Mouse (Mus musculus) right cerebral cortex, postnatal 36 days (tissue): ENCODE results near the gene Cops3.

Source experiments
- DNase-seq, 2 experiments: peaks; one replicate each; pipeline ENCODE4 v3.0.0; 2022; ENCODE audit warnings: low spot score in 2 of 2, mixed read lengths in 1 of 2

Cops3 gene

DNA sequence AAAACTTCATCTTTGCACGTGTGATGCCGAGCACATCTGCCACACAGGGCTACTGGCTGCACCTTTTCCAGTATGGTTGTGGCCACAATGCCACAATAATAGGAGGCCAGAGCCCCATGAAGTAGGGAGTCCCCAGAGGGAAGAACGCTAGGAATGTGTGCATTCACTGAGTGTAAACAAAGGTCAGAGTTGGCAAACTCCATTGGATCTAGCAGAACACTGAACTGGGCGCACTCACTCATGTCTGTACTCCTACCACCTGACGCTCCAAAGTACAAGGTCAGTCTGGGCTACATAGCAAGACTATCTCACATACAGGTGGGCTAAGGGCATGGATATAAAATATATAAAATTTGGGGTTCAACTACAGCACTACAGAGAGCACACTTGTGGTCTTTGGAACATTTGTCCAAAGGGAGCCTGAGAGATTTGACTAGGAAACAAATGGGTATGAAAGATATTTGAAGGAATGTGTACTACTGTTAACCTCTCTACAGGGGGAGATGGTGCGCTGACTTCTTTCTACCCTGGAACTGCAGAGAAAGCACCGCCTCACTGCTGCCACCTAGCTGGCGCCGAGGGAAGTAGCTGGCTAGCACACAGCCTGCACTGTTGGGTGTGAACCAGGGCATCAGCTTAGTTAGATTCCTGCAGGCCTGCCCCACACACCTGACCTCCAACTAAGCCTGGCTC is 61.3 kb downstream of the Cops3 start:
- DNase-seq = peak; percentile 47 to 49

GRCm38 (mm10) chr11:59777259-59777658 is 62.4 kb downstream of the Cops3 start:
- no peak for DNase-seq

DNA sequence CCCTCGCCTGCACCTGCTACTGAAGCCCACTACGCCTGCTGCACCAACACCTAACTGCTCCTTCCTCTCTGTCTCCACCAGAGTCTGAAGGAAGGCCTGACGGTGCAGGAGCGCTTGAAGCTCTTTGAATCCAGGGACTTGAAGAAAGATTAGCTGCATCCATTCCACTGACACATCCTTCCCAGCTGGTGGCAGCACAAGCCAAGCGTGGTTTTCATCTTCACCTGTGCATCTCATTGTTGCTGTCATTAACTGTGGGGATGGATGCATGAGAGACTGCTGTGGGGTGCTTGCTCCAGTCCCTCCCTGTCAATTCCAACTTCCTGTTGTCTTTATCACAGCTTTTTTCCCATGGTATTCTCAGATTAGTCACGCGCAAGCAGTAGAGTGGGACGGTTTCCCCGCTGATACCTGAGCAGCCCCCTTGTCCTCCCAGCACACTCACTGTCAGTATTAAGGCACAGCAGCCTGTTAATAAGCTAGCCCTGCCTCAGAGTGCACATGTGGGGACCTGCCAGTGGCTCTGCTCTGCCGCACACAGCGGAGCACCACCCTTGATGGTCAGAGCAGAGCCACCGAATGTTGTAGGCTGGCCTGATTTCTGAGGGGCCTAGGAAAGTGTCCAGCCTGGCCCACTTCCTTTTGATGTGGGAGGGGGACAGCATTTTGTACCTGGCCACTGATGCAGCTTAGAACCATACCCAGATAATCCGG is 64.0 kb downstream of the Cops3 start:
- DNase-seq = no peak

GRCm38 (mm10) chr11:59774522-59774921 is 65.1 kb downstream of the Cops3 start:
- no peak for DNase-seq

DNA sequence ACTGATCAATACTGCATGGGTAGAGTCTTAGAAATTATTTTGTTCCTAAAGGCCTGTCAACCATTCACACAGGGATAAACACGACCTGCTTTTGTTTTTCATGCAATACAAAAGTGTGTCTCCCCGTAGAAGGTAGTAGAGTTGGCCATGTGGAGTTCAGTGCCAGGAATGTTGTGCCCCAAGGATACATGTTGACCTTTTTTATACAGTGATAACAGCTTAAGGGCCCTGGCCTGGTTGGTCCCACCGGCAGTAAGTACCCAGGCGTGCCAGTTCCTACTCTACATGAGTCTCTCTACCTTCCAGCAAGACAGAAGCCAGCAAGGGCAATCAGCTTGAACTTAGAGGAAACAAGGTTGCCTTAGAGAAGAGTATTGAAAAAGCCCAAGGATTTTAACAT is 66.7 kb downstream of the Cops3 start:
- no peak for DNase-seq

GRCm38 (mm10) chr11:59772291-59772690 is 67.3 kb downstream of the Cops3 start:
- no peak for DNase-seq

GRCm38 (mm10) chr11:59770753-59771152 is 68.9 kb downstream of the Cops3 start:
- no peak for DNase-seq

GRCm38 (mm10) chr11:59769738-59770137 is 69.9 kb downstream of the Cops3 start:
- DNase-seq = no peak

DNA sequence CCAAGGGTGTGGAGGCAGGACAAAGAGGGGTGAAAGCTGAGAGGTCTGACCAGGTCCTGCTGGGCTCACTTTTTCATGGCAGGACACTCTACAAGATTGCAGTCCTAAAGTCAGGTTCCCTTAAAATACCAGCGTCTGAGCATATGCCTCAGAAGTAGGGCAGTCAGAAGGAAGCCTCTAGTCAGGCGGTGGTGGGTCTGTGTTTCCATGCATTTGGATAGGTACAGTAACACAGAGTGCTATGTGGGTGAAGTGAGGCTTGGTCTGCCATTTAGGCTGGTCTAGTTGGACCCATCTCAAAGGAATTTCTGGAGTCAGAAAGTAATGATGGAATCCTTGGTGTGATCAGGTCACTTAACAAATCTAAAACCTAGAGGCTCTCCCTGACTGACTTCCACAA is 70.3 kb downstream of the Cops3 start:
- DNase-seq = peak in 1 of 2 experiments; percentile 20
